Mouse (Mus musculus) forebrain, postnatal 0 days (tissue): ENCODE measurements at regions not wholly inside any gene's neighbourhood (a gene's known extent, or its start where the extent isn't known, plus 50 kb on each side); places are given as distances from the start of the nearest gene placed in this dataset.

Experiments used
- ATAC-seq: fragments of 200-750 bp; cut with Nextera tagmentation; 2 replicates; pipeline ENCODE4 v1.8.0; 2017; ENCODE audit warnings: mild to moderate bottlenecking, moderate library complexity
- DNase-seq: peaks from one replicate; pipeline ENCODE4 v3.0.0-alpha.2; 2015
- H3K27ac ChIP-seq: fragments of 300-500 bp; sonication (generic); 2 replicates; pipeline ENCODE4 v1.5.1; 2014; ENCODE audit warnings: low read depth, mild to moderate bottlenecking, antibody characterized with exemption, low read length, moderate library complexity, mixed read lengths
- H3K27me3 ChIP-seq: fragments of 300-500 bp; sonication (generic); 2 replicates; pipeline ENCODE4 v1.6.1; 2014; ENCODE audit warnings: mild to moderate bottlenecking, low read length, mixed read lengths; ENCODE audit not compliant: insufficient read depth
- H3K36me3 ChIP-seq: fragments of 300-500 bp; sonication (generic); 2 replicates; pipeline ENCODE4 v1.6.1; 2014; ENCODE audit warnings: mild to moderate bottlenecking, moderate library complexity; ENCODE audit not compliant: insufficient read depth
- H3K4me1 ChIP-seq: fragments of 300-500 bp; sonication (generic); 2 replicates; pipeline ENCODE4 v1.6.1; 2014; ENCODE audit warnings: antibody characterized with exemption; ENCODE audit not compliant: insufficient read depth
- H3K4me2 ChIP-seq: fragments of 300-500 bp; sonication (generic); 2 replicates; pipeline ENCODE4 v1.6.1; 2014; ENCODE audit warnings: low read depth, mild to moderate bottlenecking, moderate library complexity
- H3K4me3 ChIP-seq: fragments of 300-500 bp; sonication (generic); 2 replicates; pipeline ENCODE4 v1.5.1; 2014; ENCODE audit warnings: low read depth, low read length, mixed read lengths
- H3K9ac ChIP-seq: fragments of 300-500 bp; sonication (generic); 2 replicates; pipeline ENCODE4 v1.6.1; 2014; ENCODE audit warnings: mild to moderate bottlenecking
- H3K9me3 ChIP-seq: fragments of 300-500 bp; sonication (generic); 2 replicates; pipeline ENCODE4 v1.6.1; 2016; ENCODE audit warnings: low read length
- CTCF ChIP-seq: sonication (generic); IDR thresholded peaks from 2 replicates; pipeline ENCODE4 v1.5.1; 2016; ENCODE audit warnings: antibody characterized with exemption, control low read depth, low read depth
- WGBS: fragments of 180-500 bp; shearing (Covaris S2); extraction: QIAGEN DNeasy Blood & Tissue Kit; methylation state at CpG from one replicate; pipeline ENCODE4 v1.1.7; 2014; 5-methylcytosine and 5-hydroxymethylcytosine counted together

- H3K36me3 ChIP-seq = no peaks in the 10 kb centered on the region
- no peak overlapping the region for H3K4me2 ChIP-seq
- no peak for TF ChIP-seq CTCF
- no peak overlapping the region for H3K4me3 ChIP-seq
- DNase-seq = no peak
- ATAC-seq = no peak
- no peaks in the 10 kb centered on the region for H3K9me3 ChIP-seq
- no peak overlapping the region for H3K27ac ChIP-seq
- no peaks in the 10 kb centered on the region for H3K27me3 ChIP-seq
- no peaks in the 10 kb centered on the region for H3K4me1 ChIP-seq
- H3K9ac ChIP-seq = no peak overlapping the region
Observed at GRCm38 (mm10) chr6:106978721-106979120, 178.8 kb upstream of the Crbn start.

- no peak overlapping the region for H3K27ac ChIP-seq
- no peak overlapping the region for H3K4me3 ChIP-seq
- no peak overlapping the region for H3K9ac ChIP-seq
- no peaks in the 10 kb centered on the region for H3K27me3 ChIP-seq
- 79% methylated on average over 3 of the region's 3 CpGs for WGBS
- no peak overlapping the region for H3K4me2 ChIP-seq
- ATAC-seq (no peak), DNase-seq (no peak)
- H3K9me3 ChIP-seq = no peaks in the 10 kb centered on the region
- TF ChIP-seq CTCF = no peak
- H3K4me1 ChIP-seq = no peaks in the 10 kb centered on the region
- H3K36me3 ChIP-seq = no peaks in the 10 kb centered on the region
Observed at GRCm38 (mm10) chr6:106979755-106980154, 179.9 kb upstream of the Crbn start.

GRCm38 (mm10) chr6:106980188-106980587 is 180.3 kb upstream of the Crbn start:
- Histone ChIP-seq H3K4me2 (no peak overlapping the region), H3K9me3 (no peaks in the 10 kb centered on the region), H3K36me3 (no peaks in the 10 kb centered on the region), H3K27ac (no peak overlapping the region), H3K27me3 (no peaks in the 10 kb centered on the region), H3K9ac (no peak overlapping the region), H3K4me3 (no peak overlapping the region), H3K4me1 (no peaks in the 10 kb centered on the region)
- TF ChIP-seq CTCF = no peak
- DNase-seq (no peak), ATAC-seq (no peak)
- WGBS = 31% methylated on average over 4 of the region's 4 CpGs

GRCm38 (mm10) chr6:106981232-106981631 is 181.4 kb upstream of the Crbn start:
- Histone ChIP-seq H3K4me2 (no peak overlapping the region), H3K9ac (no peak overlapping the region), H3K4me3 (no peak overlapping the region), H3K36me3 (no peaks in the 10 kb centered on the region), H3K27ac (no peak overlapping the region), H3K4me1 (no peaks in the 10 kb centered on the region), H3K9me3 (no peaks in the 10 kb centered on the region), H3K27me3 (no peaks in the 10 kb centered on the region)
- ATAC-seq (no peak), DNase-seq (no peak)
- WGBS = 96% methylated on average over 1 of the region's 1 CpGs
- TF ChIP-seq CTCF = no peak

- DNase-seq (no peak), ATAC-seq (no peak)
- no peak for TF ChIP-seq CTCF
- Histone ChIP-seq H3K9ac (no peak overlapping the region), H3K27me3 (no peaks in the 10 kb centered on the region), H3K9me3 (no peaks in the 10 kb centered on the region), H3K27ac (no peak overlapping the region), H3K36me3 (no peaks in the 10 kb centered on the region), H3K4me1 (no peaks in the 10 kb centered on the region), H3K4me3 (no peak overlapping the region), H3K4me2 (no peak overlapping the region)
- WGBS = 70% methylated on average over 4 of the region's 4 CpGs
Observed at GRCm38 (mm10) chr6:106985132-106985801, 185.4 kb upstream of the Crbn start.

GRCm38 (mm10) chr6:106991586-106991985 is 191.7 kb upstream of the Crbn start:
- Histone ChIP-seq H3K36me3 (no peaks in the 10 kb centered on the region), H3K4me1 (no peaks in the 10 kb centered on the region), H3K4me3 (no peak overlapping the region), H3K27ac (no peak overlapping the region), H3K9me3 (no peaks in the 10 kb centered on the region), H3K27me3 (no peaks in the 10 kb centered on the region), H3K4me2 (no peak overlapping the region), H3K9ac (no peak overlapping the region)
- ATAC-seq (no peak; the same call in 1 of the 2 replicates), DNase-seq (no peak)
- 64% methylated on average over 1 of the region's 1 CpGs for WGBS
- no peak for TF ChIP-seq CTCF

GRCm38 (mm10) chr6:107004406-107005120 is 204.7 kb upstream of the Crbn start:
- ATAC-seq (no peak), DNase-seq (no peak)
- Histone ChIP-seq H3K9me3 (no peaks in the 10 kb centered on the region), H3K36me3 (no peaks in the 10 kb centered on the region), H3K4me2 (no peak overlapping the region), H3K4me3 (no peak overlapping the region), H3K9ac (no peak overlapping the region), H3K27me3 (no peaks in the 10 kb centered on the region), H3K27ac (no peak overlapping the region), H3K4me1 (no peaks in the 10 kb centered on the region)
- 93% methylated on average over 4 of the region's 4 CpGs for WGBS
- TF ChIP-seq CTCF = no peak
